Mouse (Mus musculus) forebrain, embryonic 16.5 days (tissue): Measurements from ENCODE around the gene Naaladl1. TPM values are rescaled to one million over a fixed set of nuclear protein-coding genes. Genes with fewer than 3 reads are reported as not detected.

ENCODE experiments used
- ATAC-seq: fragments of 200-750 bp; cut with Nextera tagmentation; 2 replicates; pipeline ENCODE4 v1.8.0; 2017; ENCODE audit warnings: mild to moderate bottlenecking, moderate library complexity
- H3K27ac ChIP-seq: fragments of 300-500 bp; sonication (generic); 2 replicates; pipeline ENCODE4 v1.5.1; 2014; ENCODE audit warnings: low read length, control low read depth
- H3K27me3 ChIP-seq: fragments of 300-500 bp; sonication (generic); replicated peaks from 2 replicates; pipeline ENCODE4 v1.6.1; 2014; ENCODE audit warnings: low read length; ENCODE audit not compliant: control insufficient read depth, insufficient read depth
- H3K36me3 ChIP-seq: fragments of 300-500 bp; sonication (generic); 2 replicates; pipeline ENCODE4 v1.6.1; 2014; ENCODE audit not compliant: control insufficient read depth, insufficient read depth
- H3K4me1 ChIP-seq: fragments of 300-500 bp; sonication (generic); replicated peaks from 2 replicates; pipeline ENCODE4 v1.6.1; 2014; ENCODE audit warnings: low read length; ENCODE audit not compliant: control insufficient read depth, insufficient read depth
- H3K4me2 ChIP-seq: fragments of 300-500 bp; sonication (generic); 2 replicates; pipeline ENCODE4 v1.6.1; 2014; ENCODE audit warnings: mild to moderate bottlenecking, low read length, control low read depth
- H3K4me3 ChIP-seq: fragments of 300-500 bp; sonication (generic); replicated peaks from 2 replicates; pipeline ENCODE4 v1.5.1; 2014; ENCODE audit warnings: mild to moderate bottlenecking, low read length, control low read depth
- H3K9ac ChIP-seq: fragments of 300-500 bp; sonication (generic); replicated peaks from 2 replicates; pipeline ENCODE4 v1.6.1; 2014; ENCODE audit warnings: low read depth, low read length, control low read depth
- H3K9me3 ChIP-seq: fragments of 300-500 bp; sonication (generic); 2 replicates; pipeline ENCODE4 v1.6.1; 2016; ENCODE audit warnings: low read length; ENCODE audit not compliant: control insufficient read depth
- WGBS: fragments of 180-500 bp; shearing (Covaris S2); extraction: QIAGEN DNeasy Blood & Tissue Kit; methylation state at CpG from one replicate; pipeline ENCODE4 v1.1.7; 2014; 5-methylcytosine and 5-hydroxymethylcytosine counted together
- polyA plus RNA-seq: library from polyadenylated mRNA; unstranded; fragments of >200 nt; fragmentation: Nextera tagmentation; extraction: Ambion mirVana; gene quantifications from 2 replicates; pipeline ENCODE4 v1.2.1, GENCODE M21; 2015

Gene Naaladl1
- polyA plus RNA-seq, 1 experiment from 2014 or later = 0.58 TPM

GRCm38 (mm10) chr19:6163872-6164547 lies 58.4 kb downstream of the Naaladl1 start:
- ATAC-seq = no peak
- 68% methylated on average over 10 of the region's 10 CpGs for WGBS
- no peaks in the 10 kb centered on the region for H3K4me1 ChIP-seq
- no peak overlapping the region for H3K4me2 ChIP-seq
- no peaks in the 10 kb centered on the region for H3K9me3 ChIP-seq
- H3K4me3 ChIP-seq = no peak overlapping the region
- no peaks in the 10 kb centered on the region for H3K27me3 ChIP-seq
- no peaks in the 10 kb centered on the region for H3K36me3 ChIP-seq
- no peak overlapping the region for H3K9ac ChIP-seq
- H3K27ac ChIP-seq = no peak overlapping the region

Other genes starting within 250 kb of the Naaladl1 start
- gene Frmd8, start 230.5 kb upstream of the Naaladl1 start, polyA plus RNA-seq = 20.9 and 21.5 TPM in 2 replicates
- 1.5 and 2.0 TPM in 2 replicates for gene Slc25a45, start 228.0 kb upstream of the Naaladl1 start, polyA plus RNA-seq
- 11.0 and 13.7 TPM in 2 replicates for gene Tigd3, start 211.6 kb upstream of the Naaladl1 start, polyA plus RNA-seq
- 124 and 126 TPM in 2 replicates for gene Dpf2, start 192.8 kb upstream of the Naaladl1 start, polyA plus RNA-seq
- gene Cdc42ep2, start 181.0 kb upstream of the Naaladl1 start, polyA plus RNA-seq = 11.1 and 12.4 TPM in 2 replicates
- gene Pola2, start 141.6 kb upstream of the Naaladl1 start, polyA plus RNA-seq = 31.9 and 34.2 TPM in 2 replicates
- gene Slc22a20, start 119.6 kb upstream of the Naaladl1 start, polyA plus RNA-seq = not detected in 2 replicates
- gene Capn1, start 89.9 kb upstream of the Naaladl1 start, polyA plus RNA-seq = 1.3 and 2.2 TPM in 2 replicates
- gene Syvn1, start 59.2 kb upstream of the Naaladl1 start, polyA plus RNA-seq = 22.6 and 30.3 TPM in 2 replicates
- 65.0 and 74.0 TPM in 2 replicates for gene Mrpl49, start 48.0 kb upstream of the Naaladl1 start, polyA plus RNA-seq
- 493 and 512 TPM in 2 replicates for gene Fau, start 47.9 kb upstream of the Naaladl1 start, polyA plus RNA-seq
- gene Znhit2, start 44.6 kb upstream of the Naaladl1 start, polyA plus RNA-seq = 30.1 and 31.0 TPM in 2 replicates
- 34.0 and 41.3 TPM in 2 replicates for gene Tm7sf2, start 37.4 kb upstream of the Naaladl1 start, polyA plus RNA-seq
- 85.9 and 88.5 TPM in 2 replicates for gene Vps51, start 28.6 kb upstream of the Naaladl1 start, polyA plus RNA-seq
- not detected in 2 replicates for gene Tmem262, start 25.7 kb upstream of the Naaladl1 start, polyA plus RNA-seq
- 2.1 and 3.1 TPM in 2 replicates for gene Gm28374, start 23.5 kb upstream of the Naaladl1 start, polyA plus RNA-seq
- 83.3 and 85.7 TPM in 2 replicates for gene Zfpl1, start 20.8 kb upstream of the Naaladl1 start, polyA plus RNA-seq
- 16.5 and 16.7 TPM in 2 replicates for gene Cdca5, start 20.8 kb upstream of the Naaladl1 start, polyA plus RNA-seq
- gene AC131692.1, start 11.4 kb upstream of the Naaladl1 start, polyA plus RNA-seq = not detected in 2 replicates
- gene Sac3d1, start 12.9 kb downstream of the Naaladl1 start, polyA plus RNA-seq = 46.4 and 50.5 TPM in 2 replicates
- gene Snx15, start 22.5 kb downstream of the Naaladl1 start, polyA plus RNA-seq = 40.3 and 50.1 TPM in 2 replicates
- not detected in 2 replicates for gene Batf2, start 35.2 kb downstream of the Naaladl1 start, polyA plus RNA-seq
- 69.9 and 92.6 TPM in 2 replicates for gene Arl2, start 35.8 kb downstream of the Naaladl1 start, polyA plus RNA-seq
- not detected in 2 replicates for gene Majin, start 78.6 kb downstream of the Naaladl1 start, polyA plus RNA-seq
- not detected in 2 replicates for gene Gpha2, start 120.6 kb downstream of the Naaladl1 start, polyA plus RNA-seq
- 106 and 117 TPM in 2 replicates for gene Ppp2r5b, start 130.1 kb downstream of the Naaladl1 start, polyA plus RNA-seq
- 11.2 and 13.1 TPM in 2 replicates for gene Atg2a, start 135.9 kb downstream of the Naaladl1 start, polyA plus RNA-seq
- gene Ehd1, start 170.9 kb downstream of the Naaladl1 start, polyA plus RNA-seq = 105 and 106 TPM in 2 replicates
- 0.52 and 1.1 TPM in 2 replicates for gene Cdc42bpg, start 200.7 kb downstream of the Naaladl1 start, polyA plus RNA-seq
- gene Men1, start 229.2 kb downstream of the Naaladl1 start, polyA plus RNA-seq = 96.1 and 96.5 TPM in 2 replicates
- gene Map4k2, start 235.4 kb downstream of the Naaladl1 start, polyA plus RNA-seq = 12.3 and 21.2 TPM in 2 replicates